Mouse (Mus musculus) midbrain, embryonic 14.5 days (tissue): ENCODE results near the gene Gan. TPM values are rescaled to one million over a fixed set of nuclear protein-coding genes. Genes with fewer than 3 reads are reported as not detected.

Experiments
- ATAC-seq: fragments of 200-750 bp; cut with Nextera tagmentation; 2 replicates; pipeline ENCODE4 v1.8.0; 2017; ENCODE audit warnings: moderate number of reproducible peaks, moderate library complexity; ENCODE audit not compliant: low FRiP score, low TSS enrichment
- DNase-seq: peaks from one replicate; pipeline ENCODE4 v3.0.0-alpha.2; 2015
- H3K27ac ChIP-seq: fragments of 300-500 bp; sonication (generic); replicated peaks from 2 replicates; pipeline ENCODE4 v1.5.1; 2014; ENCODE audit warnings: mild to moderate bottlenecking, low read depth, low read length, moderate library complexity
- H3K27me3 ChIP-seq: fragments of 300-500 bp; sonication (generic); 2 replicates; pipeline ENCODE4 v1.6.1; 2014; ENCODE audit warnings: low read length, control low read depth, mixed read lengths; ENCODE audit not compliant: control insufficient read depth, insufficient read depth
- H3K36me3 ChIP-seq: fragments of 300-500 bp; sonication (generic); 2 replicates; pipeline ENCODE4 v1.6.1; 2014; ENCODE audit warnings: low read length, control low read depth; ENCODE audit not compliant: control insufficient read depth, insufficient read depth
- H3K4me1 ChIP-seq: fragments of 300-500 bp; sonication (generic); 2 replicates; pipeline ENCODE4 v1.6.1; 2014; ENCODE audit warnings: mild to moderate bottlenecking, antibody characterized with exemption, low read length, control low read depth; ENCODE audit not compliant: control insufficient read depth, insufficient read depth
- H3K4me2 ChIP-seq: fragments of 300-500 bp; sonication (generic); 2 replicates; pipeline ENCODE4 v1.6.1; 2014; ENCODE audit warnings: mild to moderate bottlenecking, low read length, moderate library complexity
- H3K4me3 ChIP-seq: fragments of 300-500 bp; sonication (generic); replicated peaks from 2 replicates; pipeline ENCODE4 v1.5.1; 2014; ENCODE audit warnings: low read depth, low read length
- H3K9ac ChIP-seq: fragments of 300-500 bp; sonication (generic); replicated peaks from 2 replicates; pipeline ENCODE4 v1.6.1; 2014; ENCODE audit warnings: mild to moderate bottlenecking, low read length, moderate library complexity
- H3K9me3 ChIP-seq: fragments of 300-500 bp; sonication (generic); 2 replicates; pipeline ENCODE4 v1.6.1; 2016; ENCODE audit warnings: low read length, control low read depth, mixed read lengths; ENCODE audit not compliant: control insufficient read depth
- WGBS: fragments of 180-500 bp; shearing (Covaris S2); extraction: QIAGEN DNeasy Blood & Tissue Kit; methylation state at CpG from one replicate; pipeline ENCODE4 v1.1.7; 2014; 5-methylcytosine and 5-hydroxymethylcytosine counted together
- polyA plus RNA-seq: library from polyadenylated mRNA; unstranded; fragments of >200 nt; fragmentation: Nextera tagmentation; extraction: Ambion mirVana; gene quantifications from 2 replicates; pipeline ENCODE4 v1.2.1, GENCODE M21; 2014

Gene Gan
- polyA plus RNA-seq, 1 experiment from 2014 or later = 4.9 TPM

GRCm38 (mm10) chr8:117257029-117257820 lies 99.3 kb downstream of the Gan start, which contains the start of gene Cmip:
Gene Cmip, plus strand, starts transcription at chr8:117257064.
- H3K9ac ChIP-seq = peak within 1 kb of the TSS; percentile 99
- H3K4me2 ChIP-seq = peak within 1 kb of the TSS; percentile 96
- H3K27ac ChIP-seq = peak within 1 kb of the TSS; percentile 94
- no peaks in the 10 kb centered on the region for H3K27me3 ChIP-seq
- H3K4me3 ChIP-seq = peak within 1 kb of the TSS; percentile 96
- under 1% methylated on average over 64 of the region's 65 CpGs for WGBS
- peaks cover 29% of the 10 kb centered on the region for H3K4me1 ChIP-seq
- ATAC-seq (peak; percentile 44; the same call in 1 of the 2 replicates), DNase-seq (peak; percentile 74)
- no peaks in the 10 kb centered on the region for H3K9me3 ChIP-seq
- no peaks in the 10 kb centered on the region for H3K36me3 ChIP-seq

DNA sequence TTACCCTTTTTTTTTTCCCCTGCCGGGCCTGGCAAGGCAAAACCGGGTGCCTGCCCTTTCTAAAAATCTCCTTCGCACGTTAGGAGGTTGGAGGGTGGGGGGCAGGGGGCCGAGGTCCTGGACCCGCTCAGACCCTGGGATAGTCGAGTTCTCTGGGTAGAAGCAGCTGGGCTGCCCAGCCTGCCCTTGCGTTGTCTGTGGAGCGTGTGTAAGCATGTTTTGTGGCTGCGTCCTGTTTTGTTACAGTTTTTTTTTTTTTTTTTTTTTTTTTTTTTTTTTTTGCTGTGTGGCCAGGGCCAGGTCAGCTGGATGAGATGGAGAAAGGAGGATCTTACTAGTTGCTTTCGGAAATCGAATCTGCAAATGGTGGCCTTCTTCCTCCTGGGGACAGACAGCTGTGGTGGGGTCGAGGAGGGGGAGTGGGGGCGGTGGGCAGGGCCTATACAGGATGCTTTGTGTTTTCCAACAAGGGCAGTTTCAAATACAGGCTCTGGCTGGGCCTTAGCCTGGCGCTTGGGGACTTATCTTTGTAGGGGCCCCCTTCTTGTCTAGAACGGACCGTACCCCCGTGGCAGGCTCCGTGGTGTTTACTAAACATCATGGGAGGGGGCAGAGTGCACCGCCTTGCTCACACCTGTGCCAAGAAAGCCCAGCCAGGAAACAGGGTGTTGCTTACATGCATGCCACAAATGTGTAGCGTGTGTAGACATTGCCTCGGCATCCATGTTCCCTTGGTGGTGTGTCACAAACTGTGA lies 100.1 kb downstream of the Gan start:
- DNase-seq = peak; percentile 73
- peak overlapping the region; percentile 96 for H3K4me2 ChIP-seq
- 0 out of 2 replicates have a peak, but pooled peaks have one; percentile 0 for ATAC-seq
- H3K9ac ChIP-seq = peak overlapping the region; percentile 99
- no peaks in the 10 kb centered on the region for H3K27me3 ChIP-seq
- peak overlapping the region; percentile 96 for H3K4me3 ChIP-seq
- H3K9me3 ChIP-seq = no peaks in the 10 kb centered on the region
- H3K36me3 ChIP-seq = no peaks in the 10 kb centered on the region
- 2% methylated on average over 22 of the region's 22 CpGs for WGBS
- H3K4me1 ChIP-seq = peaks cover 37% of the 10 kb centered on the region
- peak overlapping the region; percentile 94 for H3K27ac ChIP-seq

DNA sequence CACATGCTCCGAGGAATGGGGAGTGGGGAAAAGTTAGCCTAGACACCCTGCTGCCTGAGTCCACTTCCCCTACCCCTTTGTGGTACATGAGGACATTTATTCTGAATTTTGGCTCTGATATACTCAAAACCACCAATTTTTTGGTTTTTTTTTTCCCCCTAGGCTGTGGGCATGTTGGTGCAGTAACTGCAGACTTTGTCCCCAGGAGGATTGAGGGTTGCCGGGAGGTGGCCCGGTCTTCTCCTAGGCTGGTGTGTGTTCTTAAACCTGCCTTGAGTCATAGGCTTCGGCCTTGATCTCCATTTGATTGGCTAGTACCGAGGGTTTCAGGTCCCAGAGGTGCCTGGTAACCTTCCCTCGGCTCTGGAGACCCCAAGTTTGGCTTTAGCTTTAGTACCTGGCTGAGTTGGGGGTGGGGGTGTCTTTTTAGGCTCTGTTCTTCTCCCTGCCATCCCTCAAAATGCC lies 100.7 kb downstream of the Gan start:
- H3K4me2 ChIP-seq = peak overlapping the region; percentile 96
- WGBS = 29% methylated on average over 6 of the region's 6 CpGs
- peaks cover 37% of the 10 kb centered on the region for H3K4me1 ChIP-seq
- H3K36me3 ChIP-seq = no peaks in the 10 kb centered on the region
- H3K9me3 ChIP-seq = no peaks in the 10 kb centered on the region
- peak overlapping the region; percentile 99 for H3K9ac ChIP-seq
- peak overlapping the region; percentile 96 for H3K4me3 ChIP-seq
- no peaks in the 10 kb centered on the region for H3K27me3 ChIP-seq
- peak overlapping the region; percentile 94 for H3K27ac ChIP-seq
- ATAC-seq (no peak), DNase-seq (peak; percentile 41)

DNA sequence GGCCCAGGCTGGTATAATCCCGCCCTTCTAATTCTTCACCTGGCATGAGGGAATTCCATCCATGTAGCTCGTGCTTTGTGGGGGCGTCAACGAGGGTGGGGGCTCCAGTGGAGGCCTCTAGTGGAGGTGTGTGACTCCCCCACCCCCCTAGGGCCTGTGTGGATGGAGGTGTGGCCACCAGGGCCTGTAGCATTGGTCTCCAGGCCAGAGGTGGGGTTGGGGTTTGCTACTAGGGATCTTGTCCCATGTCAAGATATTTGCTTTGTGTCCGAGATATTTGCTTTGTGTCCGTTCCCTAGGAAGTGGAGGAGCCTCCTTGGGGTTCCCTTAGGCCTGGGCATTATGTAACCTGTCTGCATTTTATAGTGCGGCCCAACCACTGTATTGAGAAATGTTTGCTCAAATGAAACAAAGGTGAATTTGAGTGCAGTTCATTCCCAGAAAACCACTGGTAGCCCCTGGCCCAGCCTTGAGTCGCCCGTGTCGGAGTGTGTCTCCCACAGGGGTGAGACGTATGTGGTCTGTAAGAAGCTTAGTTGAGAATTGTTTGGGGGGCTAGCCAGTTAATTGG lies 101.6 kb downstream of the Gan start:
- ATAC-seq = no peak
- H3K4me2 ChIP-seq = peak overlapping the region; percentile 96
- WGBS = 48% methylated on average over 11 of the region's 11 CpGs
- peak overlapping the region; percentile 96 for H3K4me3 ChIP-seq
- peaks cover 37% of the 10 kb centered on the region for H3K4me1 ChIP-seq
- H3K9ac ChIP-seq = peak overlapping the region; percentile 99
- H3K27me3 ChIP-seq = no peaks in the 10 kb centered on the region
- no peaks in the 10 kb centered on the region for H3K36me3 ChIP-seq
- peak overlapping the region; percentile 94 for H3K27ac ChIP-seq
- no peak for DNase-seq
- H3K9me3 ChIP-seq = no peaks in the 10 kb centered on the region

DNA sequence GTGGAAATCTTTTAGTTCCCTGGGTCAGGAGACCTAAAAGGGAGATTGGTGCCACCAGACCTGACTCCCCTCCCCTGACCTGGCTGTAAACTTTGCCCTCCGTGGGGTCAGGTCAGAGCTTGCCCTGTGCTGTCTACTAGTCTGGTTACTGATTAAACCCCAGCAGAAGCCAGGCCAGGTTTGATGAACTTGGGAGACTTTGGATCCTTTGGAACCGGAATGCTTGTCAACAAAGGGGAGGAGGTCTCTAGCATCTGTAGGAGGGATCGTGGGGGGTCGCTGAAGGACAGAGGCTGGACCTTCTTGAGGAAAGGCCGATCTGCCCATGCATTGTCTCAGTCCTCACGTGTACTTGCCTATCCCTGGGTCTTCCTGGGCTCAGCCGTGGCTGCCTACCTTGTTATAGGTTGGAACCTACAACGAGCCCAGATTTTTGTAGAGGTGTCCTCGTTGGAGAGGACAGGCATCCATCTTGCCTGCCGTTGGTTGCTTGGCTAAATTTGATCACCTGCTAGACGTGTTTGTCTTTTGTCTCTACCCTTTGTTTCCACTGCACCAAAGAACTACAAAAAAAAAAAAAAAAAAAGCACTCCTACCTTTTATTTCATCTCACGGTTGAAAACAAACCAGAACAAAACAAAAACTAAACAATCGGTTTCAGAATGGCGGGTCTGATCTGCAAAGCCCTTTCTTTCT lies 102.4 kb downstream of the Gan start:
- no peak for ATAC-seq
- Histone ChIP-seq H3K4me3 (peak overlapping the region; percentile 96), H3K36me3 (no peaks in the 10 kb centered on the region), H3K4me1 (peaks cover 37% of the 10 kb centered on the region), H3K27me3 (no peaks in the 10 kb centered on the region), H3K27ac (peak overlapping the region; percentile 94), H3K9ac (peak overlapping the region; percentile 99), H3K4me2 (peak overlapping the region; percentile 96), H3K9me3 (no peaks in the 10 kb centered on the region)
- WGBS = 13% methylated on average over 14 of the region's 14 CpGs
- DNase-seq = peak; percentile 61

DNA sequence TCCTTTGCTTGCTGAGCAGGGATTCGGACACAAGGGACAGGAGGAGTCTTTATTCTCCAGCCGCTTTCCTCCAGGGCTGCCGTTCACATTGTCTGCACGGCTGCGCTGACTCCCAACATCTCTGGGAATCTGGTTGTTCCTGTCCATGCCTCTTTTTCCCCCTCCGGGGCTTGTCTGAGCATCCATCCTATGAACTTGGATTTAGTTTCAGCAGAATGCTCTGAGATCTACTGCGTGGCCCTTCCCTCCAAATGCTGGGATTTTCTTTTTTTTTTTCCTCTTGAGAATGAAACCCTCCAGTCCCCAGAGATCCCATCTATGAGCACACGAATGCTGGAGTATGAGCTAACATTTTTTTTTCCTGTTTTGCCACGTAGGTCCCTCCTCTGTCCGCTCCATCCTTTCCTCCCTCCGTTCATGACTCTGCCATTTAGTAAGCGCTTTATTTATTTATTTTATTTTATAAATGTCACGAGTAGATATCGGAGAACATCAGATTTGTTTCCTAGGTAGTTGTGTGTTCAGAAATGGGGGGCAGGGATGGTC lies 103.1 kb downstream of the Gan start:
- peak overlapping the region; percentile 96 for H3K4me3 ChIP-seq
- peaks cover 37% of the 10 kb centered on the region for H3K4me1 ChIP-seq
- H3K36me3 ChIP-seq = no peaks in the 10 kb centered on the region
- no peaks in the 10 kb centered on the region for H3K9me3 ChIP-seq
- H3K27me3 ChIP-seq = no peaks in the 10 kb centered on the region
- DNase-seq (peak; percentile 66), ATAC-seq (no peak)
- peak overlapping the region; percentile 96 for H3K4me2 ChIP-seq
- peak overlapping the region; percentile 94 for H3K27ac ChIP-seq
- 21% methylated on average over 14 of the region's 14 CpGs for WGBS
- H3K9ac ChIP-seq = peak overlapping the region; percentile 99

DNA sequence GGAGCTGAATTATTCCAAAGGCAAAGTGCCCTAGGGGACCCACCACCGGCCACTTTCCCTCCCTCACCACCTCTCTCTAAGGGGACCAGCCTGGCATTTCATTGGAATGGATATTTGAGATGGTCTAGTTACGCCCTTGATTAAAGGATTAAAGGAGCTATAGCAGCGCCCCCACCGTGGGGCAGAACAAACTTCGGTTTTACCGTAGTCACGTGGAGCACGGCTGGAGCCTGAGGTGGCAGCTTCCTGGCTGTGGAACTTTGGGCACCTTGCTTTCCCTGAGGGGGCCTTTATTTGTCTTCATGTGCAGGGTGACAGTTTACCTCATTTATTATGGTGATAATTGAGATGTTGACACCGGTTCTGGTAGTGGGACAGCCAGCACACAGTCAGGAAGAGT lies 103.8 kb downstream of the Gan start:
- Histone ChIP-seq H3K36me3 (no peaks in the 10 kb centered on the region), H3K27ac (peak overlapping the region; percentile 94; the same call in 1 of the 2 replicates), H3K9me3 (no peaks in the 10 kb centered on the region), H3K4me2 (peak overlapping the region; percentile 96), H3K4me3 (peak overlapping the region; percentile 96), H3K4me1 (peaks cover 37% of the 10 kb centered on the region), H3K9ac (peak overlapping the region; percentile 99), H3K27me3 (no peaks in the 10 kb centered on the region)
- WGBS = 8% methylated on average over 9 of the region's 9 CpGs
- DNase-seq (no peak), ATAC-seq (no peak)

DNA sequence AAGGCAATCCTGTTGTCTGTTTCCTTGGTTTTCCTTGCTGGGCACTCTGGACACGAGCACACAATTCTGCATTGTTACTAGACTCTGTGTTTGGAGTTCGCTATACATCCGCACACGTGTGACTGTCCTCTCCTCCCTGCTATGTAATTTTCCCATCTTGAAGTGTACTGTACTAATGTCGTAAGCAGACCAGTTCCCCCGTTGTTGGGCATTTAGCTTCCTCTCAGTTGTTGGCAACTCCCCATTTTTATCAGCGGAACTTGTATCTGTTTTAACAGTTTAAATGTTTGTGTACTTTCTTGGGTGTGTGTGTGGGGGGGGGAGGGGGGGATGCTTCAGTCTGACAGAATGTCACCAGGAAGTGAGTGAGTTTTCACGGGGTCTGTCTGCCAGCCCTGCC lies 104.8 kb downstream of the Gan start:
- DNase-seq (no peak), ATAC-seq (no peak)
- Histone ChIP-seq H3K27me3 (no peaks in the 10 kb centered on the region), H3K4me1 (peaks cover 37% of the 10 kb centered on the region), H3K9ac (no peak overlapping the region), H3K9me3 (no peaks in the 10 kb centered on the region), H3K4me2 (peak overlapping the region; percentile 17; the same call in 1 of the 2 replicates), H3K36me3 (no peaks in the 10 kb centered on the region), H3K27ac (no peak overlapping the region), H3K4me3 (no peak overlapping the region)
- WGBS = 77% methylated on average over 8 of the region's 8 CpGs
